In the genomic region with DNA sequence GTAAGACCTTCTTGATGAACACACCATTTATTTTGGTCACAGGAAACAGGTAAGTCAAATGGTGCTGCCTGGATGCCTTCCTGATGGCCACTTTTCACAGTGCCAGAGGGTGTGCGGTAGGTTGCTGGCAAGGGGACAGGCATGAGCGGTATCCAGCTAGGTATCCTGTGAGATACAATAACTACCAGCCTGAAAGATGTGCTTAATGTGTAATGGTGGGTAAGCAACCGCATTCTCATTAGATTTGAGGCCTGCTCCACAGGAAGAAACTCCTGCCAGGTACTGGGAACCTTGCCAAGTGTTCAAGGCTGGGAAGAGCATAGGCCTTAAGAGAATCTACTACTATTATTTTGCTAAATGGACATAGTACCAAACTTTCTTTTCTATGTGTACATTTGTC, we compare ENCODE assay signal across 19 mouse cellular contexts. TPM values are rescaled to one million over a fixed set of nuclear protein-coding genes. Genes with fewer than 3 reads are reported as not detected.
A peak's percentile ranks its signal among the peaks of the same experiment; 100 is the strongest.
DNase-seq lines count a peak whose midpoint lies in the region; ATAC-seq and TF ChIP-seq lines count a peak whose summit lies in the region.
"Had no signal": no experiment of that assay in that cellular context is flagged by ENCODE, and none has a peak within 500 bp of the region (broad histone marks: within the 10 kb centered on the region; RNA-seq: fewer than 3 reads in every experiment).

No protein-coding gene starts in this region.

- 52% methylated on average over 3 of the region's 3 CpGs for WGBS in hindbrain, postnatal 0 days
- 73% methylated on average over 3 of the region's 3 CpGs for WGBS in hindbrain, embryonic 14.5 days
- 11% methylated on average over 3 of the region's 3 CpGs for WGBS in cerebellum, adult 2 months

- no peaks in the 10 kb centered on the region for H3K4me1 ChIP-seq in hindbrain, postnatal 0 days (ENCODE audit: insufficient read depth, low read length)
- H3K4me1 ChIP-seq in hindbrain, embryonic 14.5 days (replicated peaks; ENCODE audit: control insufficient read depth, insufficient read depth, low read length): no peaks in the 10 kb centered on the region
- H3K4me1 ChIP-seq in cerebellum, adult 2 months (ENCODE audit: control insufficient read depth, insufficient read depth, low read length): peaks cover 13% of the 10 kb centered on the region; the same call in 1 of the 2 replicates
- H3K4me1 ChIP-seq: heart, embryonic 12.5 days; intestine, embryonic 15.5 days; limb, embryonic 10.5 days; liver, embryonic 15.5 days; midbrain, embryonic 12.5 days had no signal

- no peaks in the 10 kb centered on the region for H3K9me3 ChIP-seq in hindbrain, postnatal 0 days (ENCODE audit: low read length)
- H3K9me3 ChIP-seq in hindbrain, embryonic 14.5 days (ENCODE audit: control insufficient read depth, low read length): no peaks in the 10 kb centered on the region
- H3K9me3 ChIP-seq: intestine, embryonic 15.5 days; limb, embryonic 10.5 days; liver, embryonic 15.5 days; midbrain, embryonic 12.5 days had no signal

- TF ChIP-seq POLR2A in cerebellum, adult 2 months (IDR thresholded peaks at IDR 0.05; ENCODE audit: borderline replicate concordance, insufficient read depth, low read length): no peak

- no peaks in the 10 kb centered on the region for H3K27me3 ChIP-seq in hindbrain, postnatal 0 days (ENCODE audit: insufficient read depth, low read length)
- no peaks in the 10 kb centered on the region for H3K27me3 ChIP-seq in hindbrain, embryonic 14.5 days (ENCODE audit: control insufficient read depth, insufficient read depth, low read length)
- H3K27me3 ChIP-seq in cerebellum, adult 2 months (ENCODE audit: control insufficient read depth, insufficient read depth, low read length): no peaks in the 10 kb centered on the region; the same call in 1 of the 2 replicates
- H3K27me3 ChIP-seq: CH12.LX; heart, embryonic 12.5 days; intestine, embryonic 15.5 days; liver, embryonic 15.5 days; midbrain, embryonic 12.5 days had no signal

- ATAC-seq in hindbrain, postnatal 0 days: peak; percentile 56
- no peak for ATAC-seq in hindbrain, embryonic 14.5 days (ENCODE audit: low FRiP score)
- ATAC-seq: intestine, embryonic 15.5 days had no signal

- H3K36me3 ChIP-seq in hindbrain, postnatal 0 days (ENCODE audit: insufficient read depth, low read length): no peaks in the 10 kb centered on the region
- H3K36me3 ChIP-seq in hindbrain, embryonic 14.5 days (replicated peaks; ENCODE audit: control insufficient read depth, insufficient read depth): no peaks in the 10 kb centered on the region
- H3K36me3 ChIP-seq: heart, embryonic 12.5 days; intestine, embryonic 15.5 days; limb, embryonic 10.5 days; liver, embryonic 15.5 days; midbrain, embryonic 12.5 days had no signal

- DNase-seq in adrenal gland, postnatal 10 days: peak; percentile 45
- no peak for DNase-seq in adrenal gland, adult 18-20 months (ENCODE audit: low spot score in 2 of 2)
- DNase-seq in hindbrain, postnatal 0 days (ENCODE audit: low spot score): peak; percentile 45
- DNase-seq in hindbrain, embryonic 14.5 days (ENCODE audit: low spot score): no peak
- peak; percentile 14 for DNase-seq in Muller cell, postnatal 12 days (ENCODE audit: inconsistent ontology term)
- peak; percentile 73 to 86 for DNase-seq in cerebellum, adult 2 months
- DNase-seq in lung, adult 18-20 months: no peak
- DNase-seq in spleen, adult 12 weeks (ENCODE audit: low spot score): no peak
- DNase-seq: gastrocnemius, postnatal 10 days; heart, postnatal 36 days; right cerebral cortex, postnatal 14 days; thymus, postnatal 4 days had no signal

- no peak for TF ChIP-seq CTCF in hindbrain, postnatal 0 days (IDR thresholded peaks at IDR 0.05; ENCODE audit: low read depth)
- no peak for TF ChIP-seq CTCF in cerebellum, adult 2 months (IDR thresholded peaks at IDR 0.05; ENCODE audit: borderline replicate concordance, insufficient read depth, low read depth, low read length)

- H3K4me2 ChIP-seq in hindbrain, postnatal 0 days (ENCODE audit: low read depth, low read length): no peak overlapping the region
- H3K4me2 ChIP-seq in hindbrain, embryonic 14.5 days (replicated peaks): no peak overlapping the region
- H3K4me2 ChIP-seq: heart, embryonic 12.5 days; intestine, embryonic 15.5 days; liver, embryonic 15.5 days; midbrain, embryonic 12.5 days had no signal

- no peak overlapping the region for H3K27ac ChIP-seq in hindbrain, postnatal 0 days
- H3K27ac ChIP-seq in hindbrain, embryonic 14.5 days: no peak overlapping the region
- H3K27ac ChIP-seq in cerebellum, adult 2 months (ENCODE audit: insufficient read depth, low read length): no peak overlapping the region
- H3K27ac ChIP-seq: intestine, embryonic 15.5 days; limb, embryonic 10.5 days; liver, embryonic 15.5 days; macrophage; midbrain, embryonic 12.5 days had no signal

- no peak overlapping the region for H3K4me3 ChIP-seq in hindbrain, postnatal 0 days (ENCODE audit: low read length)
- no peak overlapping the region for H3K4me3 ChIP-seq in hindbrain, embryonic 14.5 days (replicated peaks; ENCODE audit: low read length)
- H3K4me3 ChIP-seq in cerebellum, adult 2 months (replicated peaks; ENCODE audit: insufficient read depth, low read depth, low read length): no peak overlapping the region
- H3K4me3 ChIP-seq: heart, embryonic 12.5 days; intestine, embryonic 15.5 days; limb, embryonic 10.5 days; liver, embryonic 15.5 days; midbrain, embryonic 12.5 days had no signal

- no peak overlapping the region for H3K9ac ChIP-seq in hindbrain, postnatal 0 days (replicated peaks; ENCODE audit: low read length)
- no peak overlapping the region for H3K9ac ChIP-seq in hindbrain, embryonic 14.5 days
- H3K9ac ChIP-seq: heart, embryonic 12.5 days; intestine, embryonic 15.5 days; liver, embryonic 15.5 days; midbrain, embryonic 12.5 days had no signal

RNA-seq across cellular contexts. Expression of gene Ube2e1, which starts 9.4 kb away (rescaled TPM):
- total RNA-seq in adrenal gland, postnatal 10 days (2021): 10 to 100 TPM; 58.5 to 66.7 TPM
- total RNA-seq in adrenal gland, adult 18-20 months (2021): 10 to 100 TPM; 75.6 to 81.0 TPM
- total RNA-seq in hindbrain, postnatal 0 days (2014; rRNA removed): 33.5 and 38.8 TPM in 2 replicates
- polyA plus RNA-seq in hindbrain, postnatal 0 days (2015; fragmentation: Nextera tagmentation; extraction: Ambion mirVana): 157 TPM in 2 replicates
- polyA plus RNA-seq in hindbrain, embryonic 14.5 days (2014; fragmentation: Nextera tagmentation; extraction: Ambion mirVana): 75.6 and 79.6 TPM in 2 replicates
- polyA plus RNA-seq in cerebellum, adult 2 months (2012; rRNA removed): 101 and 105 TPM in 2 replicates

Comparison
In these comparisons a context has a peak if more than half of its experiments do, and no peak if none do; other contexts are left out.
1. DNase-seq: peak in adrenal gland, postnatal 10 days (single experiment), hindbrain, postnatal 0 days (single experiment), Muller cell, postnatal 12 days (single experiment) and cerebellum, adult 2 months (2 of 2); none in adrenal gland, adult 18-20 months (0 of 2), hindbrain, embryonic 14.5 days (single experiment), lung, adult 18-20 months (0 of 2) and spleen, adult 12 weeks (single experiment).